Comparison of ENCODE assay signal across 8 mouse cellular contexts in genomic region chr13:38152429-38153035, GRCm38 (mm10). TPM values are rescaled to one million over a fixed set of nuclear protein-coding genes. Genes with fewer than 3 reads are reported as not detected.
DNase-seq lines count a peak whose midpoint lies in the region; ATAC-seq lines count a peak whose summit lies in the region.

No protein-coding gene starts in this region.

- intact Hi-C loops in heart, postnatal 10 days (cut with DNase I): no loop called here

- peak; percentile 8 to 27 for DNase-seq in cerebellum, postnatal 14 days
- no peak for DNase-seq in cerebellum, adult 8-10 months
- DNase-seq in embryo, embryonic 10.5 days (ENCODE audit: low spot score): peak; percentile 75
- peak; percentile 59 to 65 for DNase-seq in heart, postnatal 10 days
- peak; percentile 52 to 63 for DNase-seq in kidney, postnatal 4 days
- DNase-seq in thymus, postnatal 4 days: peak; percentile 23
- DNase-seq in right cerebral cortex, postnatal 36 days (ENCODE audit: low spot score in 2 of 2): no peak

- peak; percentile 50 for ATAC-seq in megakaryocyte progenitor cell, adult 5-6 weeks (replicated peaks; ENCODE audit: poor library complexity)

RNA-seq across cellular contexts. Expression of gene Dsp, which starts 1.4 kb away (rescaled TPM):
- 100 to 1,000 TPM; 350 to 415 TPM for total RNA-seq in heart, postnatal 10 days (2021)
- 0.37 and 0.64 TPM in 2 replicates for total RNA-seq in megakaryocyte progenitor cell, adult 5-6 weeks (2015)
- 0.95 and 1.0 TPM in 2 replicates for total RNA-seq in megakaryocyte progenitor cell, adult 5-6 weeks (2017)

RNA-seq across cellular contexts. Expression of gene Snrnp48, which starts 52.2 kb away (rescaled TPM):
- total RNA-seq in heart, postnatal 10 days (2021): 10 to 100 TPM; 10.7 to 11.0 TPM
- 63.3 and 73.8 TPM in 2 replicates for total RNA-seq in megakaryocyte progenitor cell, adult 5-6 weeks (2015)
- total RNA-seq in megakaryocyte progenitor cell, adult 5-6 weeks (2017): 65.3 and 112 TPM in 2 replicates

Comparison
In these comparisons a context has a peak if more than half of its experiments do, and no peak if none do; other contexts are left out.
1. DNase-seq: peak in cerebellum, postnatal 14 days (2 of 2), embryo, embryonic 10.5 days (single experiment), heart, postnatal 10 days (2 of 2), kidney, postnatal 4 days (2 of 2) and thymus, postnatal 4 days (single experiment); none in cerebellum, adult 8-10 months (single experiment) and right cerebral cortex, postnatal 36 days (0 of 2).
2. RNA of gene Dsp, which starts 1.4 kb away (total RNA-seq): 350 to 415 TPM in heart, postnatal 10 days; 0.37 to 1.0 TPM in megakaryocyte progenitor cell, adult 5-6 weeks; every median in the first group is over 100 times any median in the second.
3. RNA of gene Snrnp48, which starts 52.2 kb away (total RNA-seq): 63.3 to 112 TPM in megakaryocyte progenitor cell, adult 5-6 weeks; 10.7 to 11.0 TPM in heart, postnatal 10 days; every median in the first group is over 4 times any median in the second.